Mouse (Mus musculus): ENCODE data around the gene Cul4a.

Cul4a gene

GRCm38 (mm10) chr8:13179948-13180347 is 74.5 kb downstream of the Cul4a start:
- DNase-seq (ENCODE audit: low read depth, low spot score), result no peak

- no peak for DNase-seq (ENCODE audit: low read depth, low spot score)
Observed at GRCm38 (mm10) chr8:13180408-13180807, 75.0 kb downstream of the Cul4a start.

GRCm38 (mm10) chr8:13180911-13181690 is 75.7 kb downstream of the Cul4a start:
- no peak for DNase-seq (ENCODE audit: low read depth, low spot score)

- no peak for DNase-seq (ENCODE audit: low read depth, low spot score)
Observed at GRCm38 (mm10) chr8:13181691-13181976, 76.2 kb downstream of the Cul4a start.

- DNase-seq (ENCODE audit: low read depth, low spot score), result no peak
Observed at GRCm38 (mm10) chr8:13186819-13187218, 81.4 kb downstream of the Cul4a start.

- DNase-seq (ENCODE audit: low read depth, low spot score), result no peak
Observed at GRCm38 (mm10) chr8:13187229-13187628, 81.8 kb downstream of the Cul4a start.

- no peak for DNase-seq (ENCODE audit: low read depth, low spot score)
Observed at GRCm38 (mm10) chr8:13187638-13188037, 82.2 kb downstream of the Cul4a start.

- no peak for DNase-seq (ENCODE audit: low read depth, low spot score)
Observed at GRCm38 (mm10) chr8:13188052-13188555, 82.7 kb downstream of the Cul4a start.

GRCm38 (mm10) chr8:13188857-13189256 is 83.4 kb downstream of the Cul4a start:
- DNase-seq (ENCODE audit: low read depth, low spot score), result no peak

- DNase-seq (ENCODE audit: low read depth, low spot score), result no peak
Observed at GRCm38 (mm10) chr8:13190235-13190634, 84.8 kb downstream of the Cul4a start.

- DNase-seq (ENCODE audit: low read depth, low spot score), result peak; percentile 70
Observed at GRCm38 (mm10) chr8:13194818-13195217, 89.4 kb downstream of the Cul4a start.

- DNase-seq (ENCODE audit: low read depth, low spot score), result no peak
Observed at GRCm38 (mm10) chr8:13197493-13197892, 92.1 kb downstream of the Cul4a start.

Data from ES-CJ7 (cell line).